Mouse (Mus musculus): ENCODE data around the gene Ptprs.
A peak's percentile ranks its signal among the peaks of the same experiment; 100 is the strongest.

Ptprs gene

GRCm38 (mm10) chr17:56424726-56425583 lies 51.3 kb downstream of the Ptprs start:
- peak; percentile 78 for DNase-seq (ENCODE audit: low read depth)

- DNase-seq (ENCODE audit: low read depth) = no peak
These were observed 56.3 kb downstream of the Ptprs start for GRCm38 (mm10) chr17:56420022-56420421.

DNA sequence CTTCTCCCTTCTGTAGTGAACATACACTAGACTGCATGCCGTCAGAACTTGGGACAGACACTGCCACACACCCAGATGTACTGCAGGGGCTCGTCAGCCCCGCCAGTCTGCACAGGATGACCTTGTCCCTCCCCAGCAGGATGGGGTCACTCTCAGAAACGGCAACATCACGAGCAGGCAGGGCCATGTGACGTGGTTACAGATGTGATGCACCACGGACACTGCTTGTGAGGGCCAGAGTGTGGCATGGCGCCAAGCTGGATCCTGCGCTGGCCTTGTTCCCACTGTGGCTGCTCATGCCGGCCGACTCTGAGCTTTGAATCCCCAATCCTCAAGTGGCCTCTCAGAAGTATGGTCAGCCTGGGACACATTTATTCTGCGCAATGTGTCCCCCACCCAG lies 58.0 kb downstream of the Ptprs start:
- no peak for DNase-seq (ENCODE audit: low read depth)

DNA sequence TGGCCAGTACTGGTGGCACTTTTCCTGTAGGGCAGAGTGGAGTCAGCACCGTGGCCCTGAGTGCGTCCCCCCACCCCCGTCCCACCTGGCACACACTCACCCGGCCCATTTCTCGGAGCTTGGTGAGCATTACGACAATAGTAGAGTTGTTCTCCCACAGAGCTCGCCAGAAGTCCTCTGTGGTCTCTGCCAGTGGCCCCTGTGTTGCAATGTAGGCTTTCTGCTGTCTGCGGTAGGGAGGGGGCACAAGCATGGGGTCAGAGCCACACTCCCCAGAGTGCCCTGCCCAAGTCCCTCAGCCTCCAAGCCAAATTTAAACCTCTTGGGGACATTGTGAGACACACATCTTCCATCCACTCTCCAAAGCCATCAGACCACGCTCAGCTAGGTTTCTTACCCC lies 61.5 kb downstream of the Ptprs start:
- no peak for DNase-seq (ENCODE audit: low read depth)

DNA sequence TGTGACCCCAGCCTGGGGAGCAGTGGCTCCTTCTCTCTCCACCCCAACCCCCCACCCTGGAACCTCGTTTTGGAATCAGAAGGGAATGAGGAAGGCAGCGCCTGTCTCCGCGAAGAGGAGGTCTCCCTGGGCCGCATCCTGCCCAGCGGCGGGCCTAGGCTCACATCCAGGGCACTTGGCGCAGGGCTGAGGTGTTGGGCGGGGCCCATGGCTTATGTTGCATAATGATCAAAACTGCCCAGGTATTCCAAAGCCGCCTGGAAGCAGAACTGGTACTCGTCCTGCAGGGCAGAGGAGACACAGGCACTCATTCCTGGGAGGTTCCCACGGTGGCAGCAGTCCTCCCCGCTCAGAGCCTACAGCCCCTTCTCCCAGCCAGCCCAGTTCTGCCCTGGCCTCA lies 63.2 kb downstream of the Ptprs start:
- DNase-seq (ENCODE audit: low read depth) = no peak

DNA sequence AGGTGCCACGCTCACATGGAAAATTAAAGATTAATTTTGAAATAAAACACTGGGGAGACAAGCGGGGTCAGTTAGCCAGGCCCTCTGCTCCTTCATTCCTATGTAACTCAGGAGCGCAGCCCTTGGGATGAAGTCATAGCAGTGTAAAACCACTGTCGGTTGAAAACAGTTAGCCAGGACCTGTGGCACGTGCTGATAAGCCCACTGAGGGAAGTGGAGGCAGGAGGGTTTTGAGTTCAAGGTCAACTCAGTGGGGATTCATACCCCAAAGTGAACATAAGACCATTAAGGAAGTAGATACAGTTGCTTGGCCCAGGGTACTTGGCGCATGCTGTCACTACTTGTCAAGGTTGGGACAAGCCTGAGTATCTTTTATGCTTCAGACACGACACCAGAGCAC lies 64.8 kb downstream of the Ptprs start:
- no peak for DNase-seq (ENCODE audit: low read depth)

GRCm38 (mm10) chr17:56409759-56410158 lies 66.5 kb downstream of the Ptprs start:
- no peak for DNase-seq (ENCODE audit: low read depth)

- DNase-seq (ENCODE audit: low read depth) = no peak
These were observed 67.2 kb downstream of the Ptprs start for GRCm38 (mm10) chr17:56408965-56409625.

- no peak for DNase-seq (ENCODE audit: low read depth)
These were observed 68.9 kb downstream of the Ptprs start for GRCm38 (mm10) chr17:56407379-56407778.

DNA sequence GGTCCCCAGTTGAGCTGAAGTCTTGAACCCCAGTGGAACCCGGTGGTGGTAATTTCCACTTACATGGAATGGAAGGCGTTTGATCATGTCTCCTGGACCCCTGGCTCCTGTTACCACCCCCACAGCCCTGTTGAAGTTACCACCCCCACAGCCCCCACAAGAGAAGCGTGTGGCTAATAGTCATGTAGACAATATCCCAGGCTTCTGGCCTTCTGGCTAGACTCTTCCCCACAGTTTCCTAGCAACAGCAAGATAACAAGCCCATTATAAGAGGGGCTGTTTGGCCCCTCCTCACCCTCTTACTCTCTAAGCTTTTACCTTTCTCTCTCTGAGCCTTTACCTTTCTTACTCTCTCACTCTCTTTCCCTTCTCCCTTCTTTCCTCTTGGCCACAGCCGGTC lies 69.4 kb downstream of the Ptprs start:
- DNase-seq (ENCODE audit: low read depth) = no peak

- no peak for DNase-seq (ENCODE audit: low read depth)
These were observed 70.1 kb downstream of the Ptprs start for GRCm38 (mm10) chr17:56405856-56406840.

DNA sequence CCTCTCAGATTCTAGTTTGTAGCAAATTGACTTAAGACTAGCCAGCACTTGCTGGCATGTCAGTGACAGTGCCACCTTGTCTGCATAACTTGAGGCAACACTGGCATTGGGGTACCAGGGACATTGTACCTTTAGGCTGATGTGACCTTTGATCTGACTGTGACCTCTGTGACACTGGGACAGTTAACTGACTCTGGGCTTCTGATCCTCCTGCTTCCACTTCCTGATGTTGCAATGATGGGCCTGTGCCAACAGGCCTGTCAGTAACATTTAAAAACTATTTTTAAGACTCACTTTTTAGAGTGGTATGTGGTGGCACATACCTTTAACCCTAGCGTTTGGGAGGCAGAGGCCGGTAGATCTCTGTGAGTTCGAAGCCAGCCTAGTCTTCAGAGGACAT lies 70.9 kb downstream of the Ptprs start:
- no peak for DNase-seq (ENCODE audit: low read depth)

DNA sequence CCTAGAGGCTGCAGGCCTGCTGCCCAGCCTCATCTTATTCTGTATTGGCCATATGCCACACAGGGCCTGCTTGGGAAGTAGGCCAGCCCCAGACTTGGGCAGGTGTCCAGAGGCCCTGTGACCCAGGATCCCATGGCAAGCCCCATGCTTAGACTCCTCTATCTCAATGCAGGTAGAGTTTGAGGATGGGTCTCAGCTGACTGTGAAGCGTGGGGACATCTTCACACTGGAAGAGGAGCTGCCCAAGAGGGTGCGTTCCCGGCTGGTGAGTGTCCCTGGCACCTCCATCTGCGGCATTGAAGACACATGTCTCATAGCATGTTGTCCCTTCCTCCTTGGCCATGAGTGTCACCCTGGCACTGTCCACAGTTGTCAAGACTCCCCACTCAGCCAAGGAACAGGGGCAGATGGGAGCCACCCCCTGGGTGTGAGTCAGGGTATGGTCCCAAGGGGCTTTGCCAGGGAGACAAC lies 75.2 kb downstream of the Ptprs start:
- no peak for DNase-seq (ENCODE audit: low read depth)

DNA sequence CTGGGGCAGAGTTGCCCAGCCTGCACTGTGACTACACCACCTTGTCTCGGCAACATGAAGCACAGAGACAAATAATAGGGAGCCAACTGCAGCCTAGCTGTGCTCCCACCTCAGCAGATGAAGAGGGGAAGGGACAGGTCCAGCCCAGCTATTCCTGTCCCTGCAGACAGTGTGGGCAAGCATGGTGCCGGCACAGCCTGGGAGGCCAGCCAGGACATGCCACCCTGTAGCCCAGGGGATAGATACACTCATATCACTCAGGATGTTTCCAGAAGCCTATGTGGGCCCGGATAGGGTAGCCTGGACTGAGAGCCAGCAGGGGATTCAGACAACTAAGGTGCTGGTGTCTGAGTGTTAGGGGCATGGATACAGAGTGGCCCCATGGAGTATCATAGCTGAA lies 76.1 kb downstream of the Ptprs start:
- no peak for DNase-seq (ENCODE audit: low read depth)

- DNase-seq (ENCODE audit: low read depth) = no peak
These were observed 80.2 kb downstream of the Ptprs start for GRCm38 (mm10) chr17:56396051-56396450.

GRCm38 (mm10) chr17:56393889-56394288 lies 82.4 kb downstream of the Ptprs start:
- DNase-seq (ENCODE audit: low read depth) = no peak

- DNase-seq (ENCODE audit: low read depth) = no peak
These were observed 83.0 kb downstream of the Ptprs start for GRCm38 (mm10) chr17:56393238-56393637.

DNA sequence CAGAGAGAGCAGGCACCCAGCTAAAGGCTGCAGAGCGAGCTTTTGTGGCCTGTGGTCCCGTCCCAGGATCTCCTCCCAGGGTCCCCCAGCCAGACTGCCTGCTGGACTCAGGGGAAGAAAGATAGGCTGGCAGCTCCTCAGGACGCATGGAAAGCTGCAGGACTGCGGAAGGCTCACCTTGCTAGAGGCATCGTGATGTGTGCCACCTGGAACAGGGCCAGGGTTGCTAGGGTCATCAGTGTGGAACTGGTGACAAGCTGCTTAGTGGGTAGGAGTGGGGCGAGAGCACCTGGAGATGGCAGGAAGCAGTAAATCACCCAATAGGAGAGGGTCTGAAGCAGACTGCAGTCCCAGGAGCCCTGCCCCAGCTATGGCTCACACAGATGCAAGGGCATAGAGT lies 88.7 kb downstream of the Ptprs start:
- no peak for DNase-seq (ENCODE audit: low read depth)

- DNase-seq (ENCODE audit: low read depth) = no peak
These were observed 91.4 kb downstream of the Ptprs start for GRCm38 (mm10) chr17:56384903-56385302.

- no peak for DNase-seq (ENCODE audit: low read depth)
These were observed 93.3 kb downstream of the Ptprs start for GRCm38 (mm10) chr17:56382997-56383396.

GRCm38 (mm10) chr17:56381183-56381582 lies 95.1 kb downstream of the Ptprs start:
- DNase-seq (ENCODE audit: low read depth) = no peak

DNA sequence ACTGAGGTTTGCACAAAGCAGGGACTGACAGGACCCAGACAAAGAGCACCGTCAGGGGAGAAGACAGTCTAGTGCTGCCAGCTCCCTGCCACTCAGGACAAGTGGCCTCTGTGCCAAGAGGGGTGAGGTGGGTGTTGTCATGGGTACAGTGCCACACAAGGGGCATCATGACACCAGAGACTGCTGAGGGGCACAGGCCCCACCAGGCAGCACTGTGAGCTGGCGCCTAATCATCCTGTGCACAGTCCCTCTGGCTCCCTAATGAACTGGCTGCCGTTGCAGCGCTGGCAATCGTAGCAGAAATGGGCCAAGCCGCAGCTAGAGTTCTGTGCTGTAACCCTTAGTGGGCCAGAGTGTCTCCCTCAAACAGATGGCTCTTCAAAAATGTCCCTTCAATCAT lies 96.0 kb downstream of the Ptprs start:
- DNase-seq (ENCODE audit: low read depth) = no peak

All from naive thymus-derived CD4-positive, alpha-beta T cell, adult 2 months (primary cell).